Mouse (Mus musculus): ENCODE measurements at regions not wholly inside any gene's neighbourhood (a gene's known extent, or its start where the extent isn't known, plus 50 kb on each side); places are given as distances from the start of the nearest gene placed in this dataset.
A peak's percentile ranks its signal among the peaks of the same experiment; 100 is the strongest.

DNA sequence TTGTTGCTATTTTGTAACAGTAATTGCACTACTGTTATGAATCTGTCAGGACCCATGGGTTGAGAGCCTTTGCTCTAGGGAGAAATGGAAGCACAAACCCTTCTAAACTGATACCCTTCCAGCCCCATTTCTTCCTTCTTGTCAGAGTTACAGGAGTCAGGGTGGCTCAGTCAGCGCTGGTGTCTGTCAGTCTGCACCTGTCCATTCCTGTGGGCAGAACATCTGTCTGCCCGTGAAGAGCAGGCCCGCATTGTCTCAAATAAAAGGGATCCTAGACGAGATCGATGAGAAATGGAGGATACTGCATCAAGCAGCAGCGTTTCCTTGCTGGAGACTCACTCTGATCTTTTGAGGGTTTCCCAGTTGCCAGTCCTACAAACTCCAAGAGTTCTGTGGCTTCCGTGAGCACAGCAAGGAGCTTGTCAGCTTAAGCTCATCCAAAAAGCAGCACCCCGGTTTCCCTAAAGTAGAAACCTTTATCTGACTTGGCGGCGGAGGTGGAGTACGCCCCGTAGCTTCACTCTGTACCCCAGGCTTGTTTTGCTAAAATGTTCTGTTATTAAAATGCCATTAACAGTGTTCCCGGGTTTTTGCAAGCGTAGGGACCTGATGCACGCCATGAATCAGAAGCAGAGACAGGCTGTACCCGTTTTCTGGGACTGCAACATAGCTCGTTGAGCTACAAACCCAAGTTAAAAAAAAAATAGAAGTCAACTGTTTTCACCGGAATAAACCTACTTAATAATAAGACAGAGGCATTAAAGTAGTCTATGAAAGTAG, 95.6 kb upstream of the Map1b start:
- no peak overlapping the region for H3K9ac ChIP-seq
- no peaks in the 10 kb centered on the region for H3K36me3 ChIP-seq
- H3K27ac ChIP-seq, result no peak overlapping the region
- peaks cover 2% of the 10 kb centered on the region; the same call in 1 of the 2 replicates for H3K27me3 ChIP-seq
- WGBS, result 76% methylated on average over 18 of the region's 18 CpGs
- H3K4me2 ChIP-seq, result no peak overlapping the region
- ATAC-seq (ENCODE audit: low FRiP score), result no peak
- H3K4me3 ChIP-seq, result no peak overlapping the region
- H3K9me3 ChIP-seq, result no peaks in the 10 kb centered on the region
- peaks cover 29% of the 10 kb centered on the region for H3K4me1 ChIP-seq (replicated peaks)

DNA sequence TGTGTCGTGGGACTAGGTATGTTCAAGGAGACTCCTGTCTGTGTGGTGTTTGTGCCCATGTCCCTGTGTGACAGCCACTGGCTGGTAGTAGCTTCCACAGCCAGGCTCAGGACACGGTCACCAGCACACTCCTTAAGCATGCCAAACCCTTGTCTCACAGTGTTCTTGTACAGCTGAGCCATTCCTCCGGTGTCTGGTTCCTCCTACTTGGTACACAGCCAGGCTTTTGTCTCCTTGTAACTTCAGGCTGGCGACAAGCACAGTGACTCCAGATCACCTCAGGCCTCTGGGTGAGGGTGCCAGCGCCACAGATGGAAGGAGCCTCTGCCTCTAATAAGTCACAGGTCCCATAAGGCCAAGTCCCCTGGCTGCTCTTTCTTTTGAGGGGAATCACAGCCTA, 94.2 kb upstream of the Map1b start:
- no peak overlapping the region for H3K9ac ChIP-seq
- H3K27ac ChIP-seq, result no peak overlapping the region
- WGBS, result 56% methylated on average over 5 of the region's 5 CpGs
- H3K9me3 ChIP-seq, result no peaks in the 10 kb centered on the region
- H3K4me3 ChIP-seq, result no peak overlapping the region
- H3K4me2 ChIP-seq, result no peak overlapping the region
- peaks cover 2% of the 10 kb centered on the region; the same call in 1 of the 2 replicates for H3K27me3 ChIP-seq
- ATAC-seq (ENCODE audit: low FRiP score), result peak; percentile 43; the same call in 1 of the 2 replicates
- peaks cover 29% of the 10 kb centered on the region for H3K4me1 ChIP-seq (replicated peaks)
- no peaks in the 10 kb centered on the region for H3K36me3 ChIP-seq

DNA sequence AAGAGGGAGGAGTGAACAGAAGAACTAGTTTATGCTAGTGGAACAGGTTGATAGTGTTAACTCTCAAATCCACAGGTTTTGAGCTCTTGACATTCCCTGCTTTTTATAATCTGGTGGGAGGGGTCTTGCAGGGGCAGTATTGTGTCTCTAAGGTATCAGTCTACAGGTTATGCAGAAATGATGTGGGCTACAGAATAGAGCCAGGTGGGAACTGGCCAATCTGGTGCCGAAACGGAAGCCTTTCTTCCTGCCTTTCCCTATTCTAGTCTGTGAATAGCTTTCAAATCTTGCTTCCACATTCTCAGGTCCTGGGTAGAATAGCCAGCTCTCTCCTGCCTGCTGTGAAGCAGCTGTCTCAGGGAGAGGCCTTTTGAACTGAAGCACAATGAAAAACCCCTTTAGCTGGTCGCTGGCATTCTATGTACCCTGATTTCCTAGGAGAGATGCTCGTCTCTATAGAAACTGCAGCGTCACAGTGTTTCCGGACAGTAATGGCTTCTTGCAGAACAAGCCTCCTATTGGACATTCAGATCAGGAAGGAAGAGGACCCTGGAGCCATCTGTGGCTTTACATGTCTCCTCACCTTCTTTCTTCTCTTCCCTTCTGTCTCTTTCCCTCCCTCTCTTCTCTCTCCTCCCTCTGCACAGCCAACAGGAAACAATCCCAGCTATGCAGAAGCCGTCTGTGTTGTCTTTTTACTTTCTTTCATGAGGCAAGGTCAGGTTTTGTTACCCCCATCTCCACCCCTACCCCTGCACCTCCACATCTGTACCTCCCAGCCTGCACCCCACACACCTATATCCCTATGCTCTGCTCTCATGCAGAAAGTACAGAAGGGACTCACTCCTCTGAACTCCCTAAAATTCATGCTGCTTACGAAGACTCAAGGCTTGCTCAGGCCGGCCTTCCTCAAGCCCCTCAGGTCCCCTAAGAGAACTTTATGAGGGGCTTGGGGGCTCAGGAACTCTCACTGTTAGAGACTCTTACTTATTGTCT, 93.1 kb upstream of the Map1b start:
- H3K9ac ChIP-seq, result peak overlapping the region; percentile 46; the same call in 1 of the 2 replicates
- ATAC-seq (ENCODE audit: low FRiP score), result peak; percentile 70
- WGBS, result 22% methylated on average over 9 of the region's 9 CpGs
- H3K4me1 ChIP-seq (replicated peaks), result peaks cover 29% of the 10 kb centered on the region
- H3K9me3 ChIP-seq, result no peaks in the 10 kb centered on the region
- H3K27ac ChIP-seq, result peak overlapping the region; percentile 76
- H3K4me2 ChIP-seq, result peak overlapping the region; percentile 23; the same call in 1 of the 2 replicates
- no peak overlapping the region for H3K4me3 ChIP-seq
- peaks cover 2% of the 10 kb centered on the region; the same call in 1 of the 2 replicates for H3K27me3 ChIP-seq
- H3K36me3 ChIP-seq, result no peaks in the 10 kb centered on the region

DNA sequence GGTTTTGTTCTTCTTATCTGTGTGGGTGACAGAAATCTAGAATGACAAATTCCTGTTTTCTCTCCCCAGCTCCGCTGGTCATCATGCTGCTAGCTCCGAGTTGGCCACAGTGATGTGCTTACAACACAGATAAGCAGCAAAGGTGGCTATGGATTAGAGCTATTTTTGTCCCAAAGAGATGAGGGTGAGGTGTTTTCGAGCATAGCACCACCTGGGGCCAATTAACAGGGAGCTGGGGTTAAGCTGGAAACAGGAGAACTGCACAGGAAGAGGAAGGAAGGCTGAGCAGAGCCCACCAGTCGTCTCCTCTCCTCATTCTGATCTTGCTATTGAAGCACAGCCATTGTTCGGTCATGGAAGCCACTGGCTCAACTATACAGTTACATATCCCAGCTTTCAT, 92.3 kb upstream of the Map1b start:
- ATAC-seq (ENCODE audit: low FRiP score), result no peak
- no peak overlapping the region for H3K9ac ChIP-seq
- H3K27me3 ChIP-seq, result peaks cover 2% of the 10 kb centered on the region; the same call in 1 of the 2 replicates
- peak overlapping the region; percentile 76; the same call in 1 of the 2 replicates for H3K27ac ChIP-seq
- no peak overlapping the region for H3K4me2 ChIP-seq
- H3K36me3 ChIP-seq, result no peaks in the 10 kb centered on the region
- H3K9me3 ChIP-seq, result no peaks in the 10 kb centered on the region
- WGBS, result 42% methylated on average over 5 of the region's 5 CpGs
- H3K4me3 ChIP-seq, result no peak overlapping the region
- H3K4me1 ChIP-seq (replicated peaks), result peaks cover 29% of the 10 kb centered on the region

DNA sequence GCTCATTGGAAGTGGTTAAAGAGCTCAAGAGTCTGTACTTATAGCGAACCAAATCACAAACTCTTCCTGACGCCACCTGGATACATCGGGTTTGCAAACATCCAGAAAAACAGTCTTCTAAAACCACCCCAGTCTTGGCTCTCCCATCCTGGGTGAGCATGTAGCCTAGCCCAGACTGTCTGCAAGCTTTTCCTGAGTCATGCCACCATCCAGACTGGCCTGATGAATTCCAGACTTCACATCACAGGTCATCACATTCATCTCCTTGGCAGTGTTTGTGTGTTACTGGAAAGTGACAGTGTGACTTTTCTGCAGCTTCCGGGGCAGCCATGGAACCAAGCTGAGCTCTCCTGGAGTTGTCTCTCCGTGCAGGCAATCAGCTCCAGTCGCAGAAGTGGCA, 90.9 kb upstream of the Map1b start:
- no peak for ATAC-seq (ENCODE audit: low FRiP score)
- 85% methylated on average over 6 of the region's 6 CpGs for WGBS
- H3K4me1 ChIP-seq (replicated peaks), result peaks cover 29% of the 10 kb centered on the region

DNA sequence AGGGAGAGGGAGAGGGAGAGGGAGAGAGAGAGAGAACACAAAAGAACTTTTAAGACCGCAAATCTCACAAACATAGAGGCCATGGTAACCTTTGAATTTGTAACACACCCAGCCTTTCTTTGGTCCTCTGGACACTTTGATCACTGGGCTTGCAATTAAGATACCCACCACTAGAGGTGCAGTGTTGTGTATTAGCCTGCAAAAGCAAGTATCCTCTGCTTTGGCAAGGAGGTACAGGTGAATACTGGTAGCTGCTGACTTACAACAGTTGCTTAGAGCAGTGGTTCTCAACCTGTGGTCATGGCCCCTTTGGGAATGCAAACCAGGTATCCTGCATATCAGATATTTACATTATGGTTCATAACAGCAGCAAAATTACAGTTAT, 90.3 kb upstream of the Map1b start:
- peaks cover 26% of the 10 kb centered on the region for H3K4me1 ChIP-seq (replicated peaks)
- 65% methylated on average over 1 of the region's 1 CpGs for WGBS
- no peaks in the 10 kb centered on the region for H3K9me3 ChIP-seq
- no peak overlapping the region for H3K27ac ChIP-seq
- no peak overlapping the region for H3K9ac ChIP-seq
- H3K27me3 ChIP-seq, result peaks cover 2% of the 10 kb centered on the region; the same call in 1 of the 2 replicates
- ATAC-seq (ENCODE audit: low FRiP score), result no peak
- H3K4me2 ChIP-seq, result no peak overlapping the region
- H3K4me3 ChIP-seq, result no peak overlapping the region
- no peaks in the 10 kb centered on the region for H3K36me3 ChIP-seq

More for the DNA sequence above, 90.9 kb upstream of the Map1b start:
- no peaks in the 10 kb centered on the region for H3K9me3 ChIP-seq
- peaks cover 2% of the 10 kb centered on the region; the same call in 1 of the 2 replicates for H3K27me3 ChIP-seq
- H3K9ac ChIP-seq, result no peak overlapping the region
- no peak overlapping the region for H3K4me3 ChIP-seq
- H3K27ac ChIP-seq, result no peak overlapping the region
- no peak overlapping the region for H3K4me2 ChIP-seq
- no peaks in the 10 kb centered on the region for H3K36me3 ChIP-seq

DNA sequence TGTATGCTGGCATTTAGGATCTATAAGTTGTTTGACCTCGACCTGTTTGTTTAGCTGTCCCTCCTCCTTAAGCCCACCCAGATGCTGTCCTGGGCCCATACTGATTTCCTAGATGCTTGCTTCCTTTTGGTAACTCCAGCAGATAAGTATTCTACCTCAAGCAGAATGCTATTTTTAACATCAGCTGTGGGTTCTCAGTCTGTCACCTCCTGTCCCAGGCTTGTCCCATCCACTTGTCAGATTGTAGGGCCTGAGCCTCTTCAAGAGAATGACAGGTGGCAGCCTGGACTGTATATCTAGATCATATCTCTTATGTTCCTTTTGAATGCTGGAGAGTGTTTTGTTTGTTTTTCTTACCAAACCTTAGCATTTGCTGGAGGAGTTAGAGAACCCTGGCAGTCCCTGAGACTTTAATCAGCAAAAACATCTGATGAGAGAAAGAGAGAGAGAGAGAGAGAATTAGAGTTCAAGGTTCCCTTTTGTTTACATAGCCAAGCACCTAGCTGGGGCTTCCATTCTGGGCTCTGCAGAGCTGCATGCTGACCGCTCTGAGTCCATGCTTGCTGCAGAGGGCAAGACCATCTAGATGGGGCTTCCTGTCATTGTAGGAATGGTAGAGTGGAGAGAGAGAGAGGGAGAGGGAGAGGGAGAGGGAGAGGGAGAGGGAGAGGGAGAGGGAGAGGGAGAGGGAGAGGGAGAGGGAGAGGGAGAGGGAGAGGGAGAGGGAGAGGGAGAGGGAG, 89.7 kb upstream of the Map1b start:
- no peak overlapping the region for H3K9ac ChIP-seq
- no peak overlapping the region for H3K4me3 ChIP-seq
- no peaks in the 10 kb centered on the region for H3K9me3 ChIP-seq
- peaks cover 26% of the 10 kb centered on the region for H3K4me1 ChIP-seq (replicated peaks)
- H3K4me2 ChIP-seq, result no peak overlapping the region
- H3K36me3 ChIP-seq, result no peaks in the 10 kb centered on the region
- no peak for ATAC-seq (ENCODE audit: low FRiP score)
- H3K27ac ChIP-seq, result no peak overlapping the region
- WGBS, result 74% methylated on average over 2 of the region's 2 CpGs
- H3K27me3 ChIP-seq, result no peaks in the 10 kb centered on the region

DNA sequence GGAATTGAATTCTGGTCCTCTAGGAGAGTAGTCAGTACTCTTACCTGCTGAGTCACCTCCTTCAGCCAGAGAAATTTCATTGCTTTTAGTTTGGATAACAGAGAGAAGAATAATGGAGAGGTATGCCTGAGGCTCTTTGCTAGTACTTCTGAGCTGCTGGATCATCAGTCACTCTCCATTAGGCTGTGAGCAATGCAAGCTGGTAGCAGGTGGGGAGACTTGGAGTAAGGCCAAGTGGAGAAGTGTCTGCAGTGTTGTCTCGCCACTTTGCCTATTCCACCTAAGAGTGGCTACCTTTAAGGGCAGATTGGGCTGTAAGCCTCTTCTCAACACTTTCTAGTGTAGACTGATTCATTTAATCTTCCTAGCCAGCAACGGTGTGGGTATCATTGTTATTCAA, 81.6 kb upstream of the Map1b start:
- H3K4me1 ChIP-seq (replicated peaks), result peaks cover 20% of the 10 kb centered on the region
- no peaks in the 10 kb centered on the region for H3K36me3 ChIP-seq
- no peaks in the 10 kb centered on the region for H3K9me3 ChIP-seq
- H3K4me3 ChIP-seq, result no peak overlapping the region
- no peak for ATAC-seq (ENCODE audit: low FRiP score)
- H3K4me2 ChIP-seq, result no peak overlapping the region
- WGBS, result 69% methylated on average over 2 of the region's 2 CpGs
- no peak overlapping the region for H3K9ac ChIP-seq
- H3K27ac ChIP-seq, result no peak overlapping the region
- no peaks in the 10 kb centered on the region for H3K27me3 ChIP-seq

DNA sequence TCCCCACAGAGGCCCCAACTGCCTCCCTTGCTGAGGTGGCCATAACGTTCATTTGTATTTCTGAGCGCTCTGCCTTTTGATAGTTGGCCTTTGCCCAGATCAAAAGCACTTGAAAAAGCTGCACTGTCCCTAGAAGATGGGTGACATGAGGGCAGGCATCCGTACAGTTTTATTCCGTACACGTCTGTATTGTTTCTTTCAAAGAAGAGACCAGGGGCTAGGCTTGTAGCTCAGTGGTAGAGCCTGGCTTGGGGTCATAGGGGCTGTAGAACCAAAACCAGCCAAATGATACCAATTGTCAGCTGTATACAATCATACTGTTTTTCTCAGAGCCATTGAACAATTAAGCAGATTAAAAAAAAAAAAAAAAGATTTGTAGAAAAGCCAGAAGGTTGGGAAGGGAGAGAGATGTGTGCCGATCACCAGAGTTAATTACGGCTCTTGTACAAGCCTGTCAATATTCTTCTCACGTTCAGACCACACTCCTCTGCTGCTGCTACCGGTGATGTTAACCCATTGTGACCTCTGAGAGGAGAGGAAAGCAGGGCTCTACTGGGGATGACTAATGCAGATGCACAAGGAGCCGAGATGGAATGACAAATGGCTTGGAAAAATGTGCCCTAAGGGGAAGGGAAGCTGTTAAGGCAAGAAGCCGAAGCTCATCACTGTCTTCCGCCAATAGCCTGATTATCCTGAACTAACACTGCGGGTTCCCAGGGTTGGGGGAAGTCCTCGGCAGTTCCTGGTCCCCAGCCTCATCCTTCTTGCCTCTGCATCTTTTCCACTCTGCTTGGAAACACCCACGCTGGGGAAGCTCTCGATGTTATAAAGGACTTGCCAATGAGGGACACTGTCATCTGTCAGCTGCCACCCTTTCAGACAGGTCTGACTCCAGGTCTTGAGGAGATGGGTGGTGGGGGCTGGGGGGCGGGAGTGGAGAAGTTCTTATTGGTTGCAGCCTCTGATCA, 77.8 kb upstream of the Map1b start:
- H3K4me2 ChIP-seq, result peak overlapping the region; percentile 25
- no peak overlapping the region; the same call in 1 of the 2 replicates for H3K4me3 ChIP-seq
- no peaks in the 10 kb centered on the region for H3K27me3 ChIP-seq
- peak overlapping the region; percentile 74 for H3K27ac ChIP-seq
- WGBS, result 23% methylated on average over 17 of the region's 17 CpGs
- ATAC-seq (ENCODE audit: low FRiP score), result peak; percentile 73
- H3K9me3 ChIP-seq, result no peaks in the 10 kb centered on the region
- H3K4me1 ChIP-seq (replicated peaks), result peaks cover 25% of the 10 kb centered on the region
- no peak overlapping the region for H3K9ac ChIP-seq
- no peaks in the 10 kb centered on the region for H3K36me3 ChIP-seq

DNA sequence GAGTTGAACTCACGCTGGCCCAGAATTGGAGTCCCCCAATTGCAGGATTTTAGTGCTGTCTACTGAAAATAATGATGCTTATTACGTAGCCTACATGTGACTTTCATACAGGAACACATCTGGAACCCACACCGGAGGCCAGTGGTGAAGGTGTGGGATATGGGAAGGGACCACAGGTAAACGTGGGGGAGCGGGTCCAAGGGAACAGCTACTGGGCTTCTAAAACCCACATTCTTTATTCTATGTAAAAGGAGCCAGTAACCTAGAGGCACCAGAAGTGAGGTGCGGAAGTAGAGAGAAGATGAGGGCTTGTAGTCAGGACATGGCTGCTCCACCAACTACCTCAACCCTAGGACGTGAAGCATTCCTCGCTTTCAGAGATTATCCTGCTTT, 76.9 kb upstream of the Map1b start:
- no peak for ATAC-seq (ENCODE audit: low FRiP score)
- H3K27ac ChIP-seq, result peak overlapping the region; percentile 74

More for the DNA sequence above, 76.9 kb upstream of the Map1b start:
- no peaks in the 10 kb centered on the region for H3K27me3 ChIP-seq
- H3K4me2 ChIP-seq, result no peak overlapping the region
- no peak overlapping the region for H3K4me3 ChIP-seq
- WGBS, result 48% methylated on average over 8 of the region's 8 CpGs
- H3K4me1 ChIP-seq (replicated peaks), result peaks cover 25% of the 10 kb centered on the region
- H3K36me3 ChIP-seq, result no peaks in the 10 kb centered on the region
- H3K9ac ChIP-seq, result no peak overlapping the region
- H3K9me3 ChIP-seq, result no peaks in the 10 kb centered on the region

All from hindbrain, embryonic 13.5 days (tissue).